Mouse (Mus musculus) erythroblast, embryonic 14.5 days (primary cell): Measurements from ENCODE around the gene Kif3c.

Source experiments
- GATA1 ChIP-seq: IDR thresholded peaks from 2 replicates; pipeline ENCODE4 v1.6.1; 2012; ENCODE audit warnings: low read length, inconsistent platforms, mixed read lengths
- TAL1 ChIP-seq: IDR thresholded peaks from 3 replicates; pipeline ENCODE4 v1.6.1; 2012; ENCODE audit warnings: low read length, inconsistent platforms, mixed read lengths

- TF ChIP-seq TAL1 (no peak), GATA1 (no peak)
These were observed 68.8 kb downstream of the Kif3c start for GRCm38 (mm10) chr12:3433736-3434135.
